Mouse (Mus musculus) urinary bladder, postnatal 36 days (tissue): ENCODE measurements around the gene Mfsd12.

Source experiments
- DNase-seq, 2 experiments: peaks; one replicate each; pipeline ENCODE4 v3.0.0; 2022; ENCODE audit warnings: low spot score in 2 of 2, mixed read lengths in 1 of 2

Gene Mfsd12

GRCm38 (mm10) chr10:81379809-81380378 is 22.6 kb downstream of the Mfsd12 start:
- no peak for DNase-seq

GRCm38 (mm10) chr10:81382039-81382438 is 24.7 kb downstream of the Mfsd12 start:
- no peak for DNase-seq

DNA sequence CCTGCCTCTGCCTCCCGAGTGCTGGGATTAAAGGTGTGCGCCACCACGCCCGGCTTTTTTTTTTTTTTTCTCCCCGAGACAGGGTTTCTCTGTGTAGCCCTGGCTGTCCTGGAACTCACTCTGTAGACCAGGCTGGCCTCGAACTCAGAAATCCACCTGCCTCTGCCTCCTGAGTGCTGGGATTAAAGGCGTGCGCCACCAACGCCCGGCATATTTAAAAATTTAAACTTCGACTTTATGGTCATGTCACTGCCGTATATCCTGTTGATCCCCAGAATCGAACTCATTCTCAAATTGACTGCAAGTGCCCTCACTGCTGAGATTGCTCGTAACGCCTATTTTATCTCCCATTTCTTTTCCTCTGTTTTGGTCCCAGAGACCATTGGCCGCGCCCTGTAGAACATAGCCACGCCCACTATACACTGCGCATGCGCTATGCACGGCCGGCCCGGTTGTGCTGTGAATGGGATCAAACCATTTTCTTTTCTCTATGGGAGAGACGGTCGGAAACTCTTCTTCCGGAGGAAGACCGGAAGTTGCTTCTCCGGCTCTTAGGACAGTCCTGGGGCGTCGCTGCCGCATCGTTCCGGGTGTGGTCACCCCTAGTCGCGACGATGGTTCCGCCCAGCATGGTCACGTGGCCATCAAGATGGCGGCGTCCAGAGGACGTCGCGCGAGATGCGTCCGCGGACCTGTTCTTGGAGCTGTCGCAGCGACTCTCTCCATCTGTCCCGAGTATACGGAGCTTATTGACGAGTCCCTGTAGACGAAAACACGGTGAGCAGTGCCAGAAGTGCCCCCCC is 26.7 kb downstream of the Mfsd12 start, which contains the start of the genes Dohh and Gm48551:
Gene Dohh, plus strand, starts transcription at position 627 of the 803 bp plus-strand sequence.
Gene Gm48551, plus strand, starts transcription at position 665 of the 803 bp plus-strand sequence.
- peak; percentile 98 to 99 for DNase-seq

GRCm38 (mm10) chr10:81384605-81384982 is 27.3 kb downstream of the Mfsd12 start:
- no peak for DNase-seq

- no peak for DNase-seq
Observed at GRCm38 (mm10) chr10:81385603-81386306, 28.5 kb downstream of the Mfsd12 start.

- DNase-seq: no peak
Observed at GRCm38 (mm10) chr10:81387716-81388115, 30.4 kb downstream of the Mfsd12 start.

GRCm38 (mm10) chr10:81388505-81389055 is 31.3 kb downstream of the Mfsd12 start, which contains the start of gene Gm48552:
TSS of gene Gm48552 (plus strand) at chr10:81389005.
- DNase-seq: no peak

DNA sequence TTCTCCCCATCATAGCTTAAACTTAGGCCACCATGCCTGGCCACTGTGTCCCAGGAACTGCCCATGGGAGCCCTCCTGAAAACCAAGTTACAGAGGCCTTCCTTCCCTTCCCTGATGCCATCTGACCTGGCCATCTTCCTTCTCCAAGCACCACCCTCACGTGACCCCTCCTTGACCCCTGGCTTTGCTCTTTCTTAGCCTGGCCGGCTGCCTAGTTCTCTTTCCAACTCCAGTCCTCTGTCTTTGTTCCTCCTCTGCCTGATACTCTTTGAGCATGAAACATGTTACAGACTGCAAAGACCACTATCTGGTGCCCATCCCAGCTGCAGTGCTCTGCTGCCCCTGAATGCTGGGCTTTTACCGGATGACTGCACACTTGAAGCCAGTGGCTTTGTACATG is 32.1 kb downstream of the Mfsd12 start:
- DNase-seq: peak in 1 of 2 experiments; percentile 53

- DNase-seq: peak in 1 of 2 experiments; percentile 72
Observed at GRCm38 (mm10) chr10:81389801-81390677, 32.7 kb downstream of the Mfsd12 start.

DNA sequence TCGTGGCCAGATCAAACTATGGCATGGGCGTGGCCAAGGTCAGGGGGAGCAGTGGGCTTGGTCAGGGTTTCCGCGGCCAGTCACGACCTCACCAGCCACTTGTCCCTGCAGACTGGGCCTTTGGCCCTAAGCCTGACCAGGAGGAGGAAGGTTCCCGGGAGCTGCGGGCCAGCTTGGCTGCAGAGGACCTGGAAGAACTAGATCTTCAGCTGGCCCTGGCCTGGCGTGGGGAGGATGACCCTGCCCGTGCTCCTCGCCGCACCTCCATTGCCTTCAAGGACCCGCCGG is 33.3 kb downstream of the Mfsd12 start:
- no peak for DNase-seq

- no peak for DNase-seq
Observed at GRCm38 (mm10) chr10:81392270-81392669, 35.0 kb downstream of the Mfsd12 start.

DNA sequence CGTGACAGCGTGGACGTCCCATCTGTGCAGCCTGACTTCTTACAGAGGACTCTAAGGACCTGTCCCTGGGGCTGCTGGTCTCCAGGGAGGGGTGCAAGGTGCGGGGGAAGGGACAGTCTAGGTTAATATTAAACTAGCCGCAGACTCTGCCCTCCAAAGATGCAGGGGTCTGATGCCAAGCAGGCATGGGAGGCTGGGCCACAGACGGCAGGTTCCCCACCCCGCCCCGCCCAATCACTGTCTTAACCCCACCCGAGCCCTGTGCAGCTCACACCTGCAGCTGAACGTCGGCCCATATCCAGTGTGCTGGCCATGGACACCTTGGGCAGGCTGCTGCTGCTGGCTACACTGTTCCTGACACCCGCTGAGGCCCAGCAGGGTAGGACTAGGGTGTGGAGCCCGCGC is 35.5 kb downstream of the Mfsd12 start, which contains the start of gene Smim24:
Gene Smim24, plus strand, starts transcription at position 271 of the 405 bp plus-strand sequence.
- DNase-seq: no peak

DNA sequence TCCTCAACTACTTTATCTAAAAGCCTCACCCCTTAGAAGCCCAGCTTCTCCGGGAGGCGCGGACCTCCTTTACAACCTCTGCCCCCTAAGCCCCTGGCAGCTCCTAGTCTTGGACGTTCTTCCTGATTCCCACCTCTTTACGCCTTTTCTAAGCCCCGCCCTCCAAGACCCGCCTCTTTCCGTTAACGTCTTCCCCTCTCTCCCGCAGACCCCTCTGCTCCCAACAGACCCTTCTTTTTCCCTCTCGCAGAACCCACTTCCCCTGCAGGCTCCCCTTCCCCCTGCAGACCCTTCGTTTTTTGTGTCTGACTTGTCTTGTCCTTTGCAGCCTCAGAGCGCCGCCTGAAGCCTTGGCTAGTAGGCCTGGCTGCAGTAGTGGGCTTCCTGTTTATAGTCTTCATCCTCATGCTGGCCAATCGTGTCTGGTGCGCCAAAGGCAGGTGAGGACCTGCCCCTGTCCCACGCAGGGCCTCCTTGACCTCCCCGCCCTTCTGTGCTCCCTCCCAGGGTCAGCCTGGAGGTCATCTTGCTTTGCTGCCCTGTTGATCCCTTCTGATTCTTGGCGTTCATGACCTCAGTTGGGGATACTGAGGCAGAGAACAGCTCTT is 36.3 kb downstream of the Mfsd12 start:
- DNase-seq: no peak

DNA sequence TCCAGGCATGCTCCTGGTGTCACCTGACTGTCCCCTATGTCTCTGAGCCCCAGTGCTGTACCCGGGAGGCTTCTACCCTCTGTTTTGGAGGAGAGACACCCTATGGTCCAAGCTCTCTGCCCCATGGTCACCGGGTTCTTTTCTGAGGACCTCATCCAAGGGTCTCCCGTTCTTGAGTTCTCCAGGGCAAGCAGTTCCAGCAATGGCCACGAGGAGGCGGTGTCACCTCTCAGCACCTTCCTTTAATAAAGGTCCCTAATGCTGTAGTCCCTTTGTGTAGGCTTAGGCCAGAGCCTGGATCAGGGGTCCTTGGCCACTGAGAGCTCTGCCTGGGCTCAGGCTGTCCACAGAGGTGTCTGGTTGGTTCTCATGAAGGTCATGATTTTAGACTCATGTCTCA is 37.8 kb downstream of the Mfsd12 start:
- DNase-seq: peak in 1 of 2 experiments; percentile 59

- no peak for DNase-seq
Observed at GRCm38 (mm10) chr10:81395865-81396264, 38.6 kb downstream of the Mfsd12 start.

- no peak for DNase-seq
Observed at GRCm38 (mm10) chr10:81396749-81397148, 39.5 kb downstream of the Mfsd12 start.

GRCm38 (mm10) chr10:81399296-81399695 is 42.0 kb downstream of the Mfsd12 start:
- no peak for DNase-seq

DNA sequence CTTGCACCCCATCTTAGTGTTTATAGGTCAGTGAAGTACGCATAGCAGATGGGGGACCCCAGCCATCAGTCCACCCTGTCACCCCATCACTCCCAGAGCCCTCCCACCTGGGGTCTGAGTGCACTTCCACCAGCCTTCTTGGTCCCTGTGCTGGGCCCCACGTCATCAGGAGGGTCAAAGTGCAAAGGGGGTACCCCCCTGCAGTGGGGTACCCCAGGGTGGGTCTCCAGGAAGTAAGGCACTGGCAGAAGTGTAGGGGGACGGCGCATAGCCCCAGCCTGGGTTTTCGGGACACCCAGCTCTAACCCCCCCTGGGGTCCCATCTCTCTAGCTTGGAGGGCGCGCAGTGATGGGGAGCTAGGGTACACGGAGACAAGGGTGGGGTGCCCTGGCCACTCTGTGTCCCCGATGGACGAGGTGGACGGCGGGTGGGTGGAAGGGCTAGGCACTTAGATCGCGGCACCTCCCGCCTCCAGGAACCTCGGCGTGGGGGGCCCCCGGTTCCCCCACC is 42.6 kb downstream of the Mfsd12 start:
- no peak for DNase-seq

DNA sequence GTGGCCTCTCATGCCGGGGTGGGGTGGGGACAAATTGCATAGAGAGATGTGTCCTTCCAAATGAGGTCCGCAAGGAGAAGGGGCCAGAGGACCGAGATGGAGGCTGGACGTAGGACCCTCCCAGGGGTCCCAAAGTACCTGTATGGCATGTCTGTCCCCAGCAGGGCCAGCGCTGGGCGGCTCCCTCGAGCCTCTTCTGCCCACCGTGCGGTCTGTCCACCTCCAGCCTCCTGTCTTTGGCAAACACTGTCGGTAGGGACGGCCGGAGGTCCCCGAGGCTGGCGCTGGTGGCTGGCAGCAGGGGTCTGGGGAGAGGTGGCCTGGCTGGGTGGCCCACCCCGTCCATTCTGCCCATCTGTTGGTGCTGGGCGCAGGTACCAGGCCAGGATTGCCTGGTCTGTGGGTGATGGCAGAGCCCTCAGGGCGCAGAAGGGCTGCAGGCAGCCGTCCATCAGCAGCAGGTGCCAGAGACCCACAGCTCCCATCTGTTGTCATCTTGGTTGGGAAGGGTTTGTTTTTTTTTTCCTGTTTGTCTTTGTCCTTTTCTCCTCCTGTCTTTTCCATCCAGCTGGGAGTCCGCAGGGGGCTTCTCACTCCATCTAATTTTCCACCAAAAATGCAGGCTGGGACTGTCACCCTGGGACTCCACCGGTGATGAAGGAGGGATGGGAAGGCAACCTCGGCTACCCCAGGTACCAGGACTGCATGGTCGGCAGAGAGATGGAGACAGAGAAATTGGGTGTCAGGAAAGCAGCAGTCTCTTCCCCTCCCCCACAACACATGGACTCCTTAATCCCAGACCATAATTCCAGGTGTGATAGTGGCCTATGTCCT is 43.3 kb downstream of the Mfsd12 start:
- DNase-seq: no peak

- DNase-seq: no peak
Observed at GRCm38 (mm10) chr10:81401205-81401520, 43.9 kb downstream of the Mfsd12 start.
